Mouse (Mus musculus): ENCODE data around the gene Anapc16.

DNA sequence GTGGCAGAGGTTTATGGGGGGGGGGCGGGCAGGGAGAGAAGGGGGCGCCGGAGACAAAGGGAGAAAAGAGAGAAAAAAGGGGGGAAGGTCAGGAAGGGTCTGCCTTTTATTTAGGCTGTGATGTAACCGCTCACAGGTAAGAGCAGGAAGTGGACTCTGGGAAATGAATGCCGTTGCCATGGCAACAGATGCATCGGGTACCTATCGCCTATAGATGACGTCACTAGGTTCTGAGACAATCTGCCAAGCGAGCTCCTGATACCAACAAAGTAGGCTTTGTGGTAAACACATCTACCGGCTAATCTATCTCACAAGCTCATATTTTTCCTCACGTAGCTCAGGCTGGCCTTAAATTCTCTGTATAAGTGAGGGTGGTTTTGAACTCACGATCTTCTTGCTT, 43.4 kb downstream of the Anapc16 start:
- TF ChIP-seq CTCF (IDR thresholded peaks at IDR 0.05) (no peak), EP300 (IDR thresholded peaks at IDR 0.05) (no peak)
